Mouse (Mus musculus) liver, embryonic 15.5 days (tissue): ENCODE data around the gene Tmem234. TPM values are rescaled to one million over a fixed set of nuclear protein-coding genes. Genes with fewer than 3 reads are reported as not detected.

ENCODE experiments used
- ATAC-seq: fragments of 200-750 bp; cut with Nextera tagmentation; 2 replicates; pipeline ENCODE4 v1.8.0; 2017; ENCODE audit warnings: moderate number of reproducible peaks, mild to moderate bottlenecking, moderate library complexity; ENCODE audit not compliant: insufficient read depth
- H3K27ac ChIP-seq: fragments of 300-500 bp; sonication (generic); replicated peaks from 2 replicates; pipeline ENCODE4 v1.5.1; 2015; ENCODE audit warnings: mild to moderate bottlenecking, inconsistent platforms
- H3K27me3 ChIP-seq: fragments of 300-500 bp; sonication (generic); 2 replicates; pipeline ENCODE4 v1.6.1; 2015; ENCODE audit warnings: mild to moderate bottlenecking, inconsistent platforms
- H3K36me3 ChIP-seq: fragments of 300-500 bp; sonication (generic); replicated peaks from 2 replicates; pipeline ENCODE4 v1.6.1; 2015; ENCODE audit warnings: moderate library complexity, mild to moderate bottlenecking, inconsistent platforms
- H3K4me1 ChIP-seq: fragments of 300-500 bp; sonication (generic); replicated peaks from 2 replicates; pipeline ENCODE4 v1.6.1; 2015; ENCODE audit warnings: inconsistent platforms
- H3K4me2 ChIP-seq: fragments of 300-500 bp; sonication (generic); 2 replicates; pipeline ENCODE4 v1.6.1; 2015; ENCODE audit warnings: moderate library complexity, mild to moderate bottlenecking, inconsistent platforms
- H3K4me3 ChIP-seq: fragments of 300-500 bp; sonication (generic); replicated peaks from 2 replicates; pipeline ENCODE4 v1.5.1; 2015; ENCODE audit warnings: mild to moderate bottlenecking, inconsistent platforms
- H3K9ac ChIP-seq: fragments of 300-500 bp; sonication (generic); 2 replicates; pipeline ENCODE4 v1.6.1; 2015; ENCODE audit warnings: moderate library complexity, mild to moderate bottlenecking, inconsistent platforms
- H3K9me3 ChIP-seq: fragments of 300-500 bp; sonication (generic); replicated peaks from 2 replicates; pipeline ENCODE4 v1.6.1; 2016; ENCODE audit warnings: inconsistent platforms
- WGBS: fragments of 180-500 bp; shearing (Covaris S2); methylation state at CpG from one replicate; pipeline ENCODE4 v1.1.7; 2015; ENCODE audit warnings: mixed read lengths; ENCODE audit not compliant: insufficient replicate concordance; 5-methylcytosine and 5-hydroxymethylcytosine counted together
- polyA plus RNA-seq: library from polyadenylated mRNA; unstranded; fragments of >200 nt; fragmentation: Nextera tagmentation; extraction: Ambion mirVana; gene quantifications from 2 replicates; pipeline ENCODE4 v1.2.1, GENCODE M21; 2015

The Tmem234 gene
- polyA plus RNA-seq, 1 experiment from 2014 or later = 113 TPM

DNA sequence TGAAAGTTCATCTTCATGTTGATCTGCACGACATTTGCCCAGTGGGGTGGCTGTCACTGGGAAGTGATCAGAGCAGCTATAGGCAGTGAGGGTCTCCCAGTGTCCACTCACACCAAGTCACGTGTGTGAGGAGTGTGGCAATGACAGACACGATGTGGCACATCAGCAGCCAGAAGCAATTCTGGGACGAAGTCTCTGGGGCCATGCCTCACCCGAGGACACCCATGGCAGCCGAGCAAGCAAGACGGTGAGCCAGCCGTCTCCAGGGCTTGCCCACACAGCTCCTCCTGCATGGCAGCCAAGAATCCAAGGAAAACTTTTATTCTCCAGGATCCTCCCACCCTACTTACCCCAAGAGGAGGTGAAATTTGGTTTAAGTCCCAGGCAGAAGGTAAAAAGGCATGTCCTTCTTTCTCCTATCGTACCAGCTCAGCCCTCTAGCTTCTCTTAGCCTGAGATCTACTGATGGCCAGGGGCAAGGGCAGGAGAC is 15.4 kb downstream of the Tmem234 start:
- no peak overlapping the region for H3K27ac ChIP-seq
- no peak for ATAC-seq
- H3K27me3 ChIP-seq = no peaks in the 10 kb centered on the region
- no peak overlapping the region for H3K4me3 ChIP-seq
- no peak overlapping the region for H3K9ac ChIP-seq
- H3K4me2 ChIP-seq = no peak overlapping the region
- H3K9me3 ChIP-seq = no peaks in the 10 kb centered on the region
- WGBS = 81% methylated on average over 9 of the region's 9 CpGs
- H3K4me1 ChIP-seq = peaks cover 23% of the 10 kb centered on the region
- peaks cover 7% of the 10 kb centered on the region; the same call in 1 of the 2 replicates for H3K36me3 ChIP-seq

DNA sequence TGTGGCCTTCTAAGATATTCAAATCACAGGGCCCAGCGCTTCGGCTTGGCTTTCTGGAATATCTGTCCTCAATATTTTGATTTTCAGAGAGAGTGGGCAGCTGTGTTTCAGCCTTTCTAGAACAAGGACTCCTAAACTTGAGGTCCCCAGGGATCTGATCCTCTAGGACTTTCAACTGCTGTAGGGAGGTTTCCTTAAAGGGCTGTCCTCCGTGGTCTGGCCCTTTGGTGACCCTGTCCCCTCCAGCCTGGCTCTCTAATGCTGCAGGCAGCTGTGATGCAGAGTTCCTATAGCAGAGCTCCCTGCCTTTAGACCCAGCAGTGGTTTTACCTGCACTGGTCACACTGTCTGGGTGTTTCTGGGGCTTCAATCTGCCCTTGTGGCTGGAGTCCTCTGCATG is 16.2 kb downstream of the Tmem234 start:
- H3K27ac ChIP-seq = no peak overlapping the region
- 80% methylated on average over 3 of the region's 3 CpGs for WGBS
- H3K4me2 ChIP-seq = no peak overlapping the region
- H3K9ac ChIP-seq = no peak overlapping the region
- ATAC-seq = no peak
- no peaks in the 10 kb centered on the region for H3K27me3 ChIP-seq
- H3K36me3 ChIP-seq = peaks cover 7% of the 10 kb centered on the region; the same call in 1 of the 2 replicates
- peaks cover 27% of the 10 kb centered on the region for H3K4me1 ChIP-seq
- H3K9me3 ChIP-seq = no peaks in the 10 kb centered on the region
- no peak overlapping the region for H3K4me3 ChIP-seq

DNA sequence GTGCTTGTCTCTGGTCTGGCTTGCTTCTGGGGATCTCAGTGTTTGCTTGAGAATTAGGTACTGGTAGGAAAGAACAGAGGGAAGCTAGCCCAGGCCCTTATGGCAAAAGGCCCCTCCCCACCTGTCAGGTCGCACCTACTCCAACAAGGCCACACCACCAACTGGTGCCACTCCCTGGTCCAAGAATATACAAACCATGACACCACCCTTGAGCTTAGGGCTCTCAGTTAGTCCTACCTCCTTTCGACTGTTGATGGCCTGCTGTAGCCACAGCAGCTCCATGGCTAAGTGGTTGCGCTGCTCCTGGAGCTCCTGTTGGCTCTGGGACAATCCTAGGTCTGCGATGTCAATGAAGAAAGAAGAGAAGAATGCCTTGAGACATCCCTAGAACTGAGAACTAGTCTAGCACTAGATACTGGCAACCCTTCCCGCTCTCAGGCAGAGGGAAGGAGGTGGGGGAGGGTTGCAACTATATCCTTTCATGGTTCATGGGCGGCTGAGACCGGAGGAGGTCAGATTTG is 16.7 kb downstream of the Tmem234 start:
- no peak overlapping the region for H3K4me2 ChIP-seq
- H3K4me3 ChIP-seq = no peak overlapping the region
- H3K9ac ChIP-seq = no peak overlapping the region
- H3K27ac ChIP-seq = no peak overlapping the region
- peaks cover 32% of the 10 kb centered on the region for H3K4me1 ChIP-seq
- H3K9me3 ChIP-seq = no peaks in the 10 kb centered on the region
- no peak for ATAC-seq
- no peaks in the 10 kb centered on the region for H3K27me3 ChIP-seq
- H3K36me3 ChIP-seq = peaks cover 7% of the 10 kb centered on the region; the same call in 1 of the 2 replicates
- 83% methylated on average over 7 of the region's 7 CpGs for WGBS

DNA sequence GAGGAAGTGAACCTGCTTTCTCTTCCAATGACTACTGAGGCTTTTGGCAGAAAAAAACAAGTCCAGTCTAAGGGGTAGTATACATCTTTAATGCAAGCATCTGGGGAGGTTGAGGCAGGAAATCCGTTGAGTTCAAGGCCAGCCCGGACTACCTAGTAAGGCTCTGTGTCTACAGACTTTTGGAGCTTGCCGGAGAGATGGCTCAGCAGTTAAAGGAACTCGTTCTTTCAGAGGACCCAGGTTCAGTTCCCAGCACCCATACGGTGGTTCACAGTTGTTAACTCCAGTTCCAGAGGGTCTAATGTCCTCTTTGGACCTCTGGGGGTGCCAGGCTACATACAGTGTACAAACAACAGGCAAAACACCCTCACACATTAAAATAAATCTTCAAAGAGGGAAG is 17.6 kb downstream of the Tmem234 start:
- 85% methylated on average over 5 of the region's 5 CpGs for WGBS

GRCm38 (mm10) chr4:129618786-129619691 is 18.6 kb downstream of the Tmem234 start, which contains the start of gene Iqcc:
TSS of gene Iqcc (minus strand) at chr4:129619099.
- H3K27ac ChIP-seq = peak within 1 kb of the TSS; percentile 83
- H3K4me2 ChIP-seq = peak within 1 kb of the TSS; percentile 95
- WGBS = 4% methylated on average over 44 of the region's 44 CpGs
- peak; percentile 85 for ATAC-seq
- no peaks in the 10 kb centered on the region for H3K9me3 ChIP-seq
- peaks cover 50% of the 10 kb centered on the region for H3K4me1 ChIP-seq
- no peaks in the 10 kb centered on the region for H3K27me3 ChIP-seq
- peaks cover 7% of the 10 kb centered on the region; the same call in 1 of the 2 replicates for H3K36me3 ChIP-seq
- H3K4me3 ChIP-seq = peak within 1 kb of the TSS; percentile 79
- H3K9ac ChIP-seq = peak within 1 kb of the TSS; percentile 84

More for the DNA sequence above, 17.6 kb downstream of the Tmem234 start:
- Histone ChIP-seq H3K9me3 (no peaks in the 10 kb centered on the region), H3K27ac (no peak overlapping the region; the same call in 1 of the 2 replicates), H3K27me3 (no peaks in the 10 kb centered on the region), H3K9ac (peak overlapping the region; percentile 84), H3K4me2 (peak overlapping the region; percentile 95), H3K4me1 (peaks cover 40% of the 10 kb centered on the region), H3K36me3 (peaks cover 7% of the 10 kb centered on the region; the same call in 1 of the 2 replicates), H3K4me3 (peak overlapping the region; percentile 79)
- no peak for ATAC-seq

DNA sequence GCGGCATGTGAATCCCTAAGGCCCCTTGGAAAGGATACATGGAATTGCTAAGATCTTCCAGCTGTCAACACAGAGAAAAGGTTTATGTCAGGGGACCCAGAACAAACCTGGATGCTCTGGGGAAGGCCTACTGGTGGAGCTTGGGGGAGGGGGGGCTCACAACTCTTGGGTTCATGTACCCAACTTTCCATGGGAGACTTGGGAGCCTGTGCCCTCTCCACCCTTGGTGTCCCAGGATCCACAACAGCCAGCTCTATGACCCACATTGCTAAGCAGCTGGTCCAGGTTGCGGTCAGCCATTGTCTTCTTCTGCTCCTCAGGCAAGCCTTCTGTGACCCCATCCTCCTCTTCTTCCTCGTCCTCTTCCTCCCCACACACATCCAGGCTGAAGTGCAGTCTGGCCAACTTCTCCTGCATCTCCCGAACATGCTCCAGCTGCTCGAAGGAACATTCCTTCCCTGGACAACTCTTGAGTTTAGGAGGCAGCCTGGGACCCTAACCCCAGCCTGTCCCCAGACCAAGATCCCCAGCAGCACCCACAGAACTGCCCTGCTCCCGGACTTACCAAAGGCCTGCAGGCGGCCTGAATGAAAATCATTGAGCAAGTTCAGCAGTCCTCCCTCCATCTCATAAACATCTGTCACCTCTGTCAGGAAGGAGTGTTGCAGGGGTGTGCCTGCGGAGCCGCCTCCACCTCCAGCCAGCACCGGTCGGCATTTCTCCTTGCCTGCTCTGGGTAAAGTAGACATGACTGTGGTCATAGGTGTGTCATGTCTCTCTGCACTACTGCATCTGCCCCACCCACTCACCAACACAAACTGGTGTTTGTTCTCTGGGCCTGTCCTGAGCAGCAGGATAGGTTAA is 20.2 kb downstream of the Tmem234 start:
- Histone ChIP-seq H3K27me3 (no peaks in the 10 kb centered on the region), H3K4me3 (no peak overlapping the region), H3K27ac (0 out of 2 replicates have a peak overlapping the region, but pooled peaks have one; percentile 46), H3K4me1 (peaks cover 65% of the 10 kb centered on the region), H3K36me3 (peaks cover 7% of the 10 kb centered on the region; the same call in 1 of the 2 replicates), H3K9ac (no peak overlapping the region), H3K9me3 (no peaks in the 10 kb centered on the region), H3K4me2 (no peak overlapping the region)
- no peak for ATAC-seq
- WGBS = 77% methylated on average over 11 of the region's 11 CpGs

DNA sequence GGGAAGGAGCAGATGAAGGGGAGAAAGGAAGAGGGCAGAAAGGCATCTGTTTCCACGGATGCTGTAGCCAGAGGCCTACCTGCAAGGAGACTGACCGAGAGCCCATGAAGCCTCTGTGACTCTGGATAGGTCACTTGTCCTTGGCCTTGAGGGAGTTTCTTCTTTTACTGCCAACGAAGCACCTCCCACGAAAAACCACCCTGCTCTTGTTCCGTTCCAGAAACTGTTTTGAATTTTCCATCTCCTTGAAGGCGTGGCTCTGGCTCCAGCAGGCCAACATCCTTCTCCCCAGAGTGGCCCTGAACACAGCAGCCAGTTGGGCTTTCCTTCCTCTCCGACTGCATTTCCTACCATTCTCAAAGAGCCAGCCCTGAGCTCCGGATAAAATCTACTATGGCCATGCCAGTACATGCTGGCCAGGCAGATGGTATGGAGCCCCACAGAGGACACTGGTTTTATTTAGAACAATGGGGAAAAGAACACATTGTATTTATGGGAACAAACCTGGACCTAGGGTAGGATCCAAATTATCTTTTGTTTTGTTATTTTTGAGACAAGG is 20.9 kb downstream of the Tmem234 start:
- Histone ChIP-seq H3K9me3 (no peaks in the 10 kb centered on the region), H3K4me2 (no peak overlapping the region), H3K27me3 (no peaks in the 10 kb centered on the region), H3K4me1 (peaks cover 72% of the 10 kb centered on the region), H3K9ac (no peak overlapping the region), H3K4me3 (no peak overlapping the region), H3K27ac (0 out of 2 replicates have a peak overlapping the region, but pooled peaks have one; percentile 46), H3K36me3 (peaks cover 14% of the 10 kb centered on the region)
- 67% methylated on average over 8 of the region's 8 CpGs for WGBS
- ATAC-seq = no peak

GRCm38 (mm10) chr4:129622120-129622802 is 21.8 kb downstream of the Tmem234 start:
- H3K9me3 ChIP-seq = no peaks in the 10 kb centered on the region
- no peak overlapping the region for H3K27ac ChIP-seq
- peaks cover 16% of the 10 kb centered on the region for H3K36me3 ChIP-seq
- no peak overlapping the region for H3K9ac ChIP-seq
- ATAC-seq = no peak
- H3K4me3 ChIP-seq = no peak overlapping the region
- peak overlapping the region; percentile 84 for H3K4me2 ChIP-seq
- no peaks in the 10 kb centered on the region for H3K27me3 ChIP-seq
- WGBS = 74% methylated on average over 11 of the region's 11 CpGs
- H3K4me1 ChIP-seq = peaks cover 76% of the 10 kb centered on the region

DNA sequence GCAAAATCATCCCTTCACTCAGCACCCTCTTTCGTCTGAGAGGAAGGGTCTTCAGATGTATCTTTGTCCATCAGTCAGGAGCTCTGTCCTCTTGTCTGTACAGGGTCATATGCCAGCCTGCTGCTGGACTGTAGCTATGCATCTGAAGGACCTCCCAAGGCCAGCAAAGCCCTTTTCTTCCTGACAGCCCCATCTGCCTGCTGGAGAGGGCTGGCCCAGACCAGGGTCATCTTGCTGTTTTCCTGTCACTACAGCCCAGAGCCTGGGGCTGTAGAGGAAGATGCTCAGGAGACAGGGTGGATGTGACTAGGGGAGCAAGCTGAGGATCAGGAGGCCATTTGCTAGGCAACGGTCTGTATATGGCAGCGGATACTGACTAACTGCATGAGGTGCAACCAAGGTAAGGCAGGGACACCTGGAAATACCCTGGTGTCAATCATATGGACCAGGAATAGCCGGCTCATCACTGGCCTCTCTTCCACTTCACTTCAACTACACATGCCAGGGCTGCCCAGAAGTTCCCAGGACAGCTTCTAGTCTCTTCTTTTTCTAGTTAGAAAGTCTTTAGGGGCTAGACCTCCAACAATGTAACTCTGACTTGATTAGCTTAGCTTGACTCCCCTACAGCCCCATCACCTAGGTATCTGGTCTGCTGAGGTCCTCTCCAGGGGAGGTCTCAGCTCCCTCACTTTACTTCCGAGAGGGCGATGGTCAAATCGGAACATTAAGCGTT is 22.5 kb downstream of the Tmem234 start:
- WGBS = 25% methylated on average over 8 of the region's 8 CpGs

More for the DNA sequence above, 22.5 kb downstream of the Tmem234 start:
- Histone ChIP-seq H3K4me3 (peak overlapping the region; percentile 66), H3K4me1 (peaks cover 71% of the 10 kb centered on the region), H3K9me3 (no peaks in the 10 kb centered on the region), H3K27me3 (no peaks in the 10 kb centered on the region), H3K36me3 (peaks cover 23% of the 10 kb centered on the region), H3K9ac (peak overlapping the region; percentile 68), H3K27ac (peak overlapping the region; percentile 89), H3K4me2 (peak overlapping the region; percentile 84)
- no peak for ATAC-seq
